Mouse (Mus musculus) E14TG2a.4 (cell line): ENCODE measurements around the gene Inca1.

ENCODE experiments used
- H3K27me3 ChIP-seq: 2 replicates; pipeline ENCODE4 v1.6.1; 2014; ENCODE audit warnings: low read length, control low read depth; ENCODE audit not compliant: insufficient read depth
- H3K36me3 ChIP-seq: 2 replicates; pipeline ENCODE4 v1.6.1; 2014; ENCODE audit warnings: low read length, control low read depth; ENCODE audit not compliant: insufficient read depth
- H3K4me1 ChIP-seq: replicated peaks from 2 replicates; pipeline ENCODE4 v1.6.1; 2014; ENCODE audit warnings: low read depth, low read length, control low read depth
- H3K4me3 ChIP-seq: replicated peaks from 2 replicates; pipeline ENCODE4 v1.5.1; 2014; ENCODE audit warnings: mild to moderate bottlenecking, low read length
- H3K9me3 ChIP-seq: 2 replicates; pipeline ENCODE4 v1.6.1; 2014; ENCODE audit warnings: low read length, control low read depth
- CTCF ChIP-seq: conservative IDR thresholded peaks from 2 replicates; pipeline ENCODE4 v1.5.1; 2014; ENCODE audit warnings: low read length
- NANOG ChIP-seq: IDR thresholded peaks from 2 replicates; pipeline ENCODE4 v1.6.1; 2014; ENCODE audit warnings: borderline replicate concordance, low read length, mixed read lengths
- POU5F1 ChIP-seq: IDR thresholded peaks from 2 replicates; pipeline ENCODE4 v1.6.1; 2014; ENCODE audit warnings: low read length, borderline replicate concordance

The Inca1 gene

DNA sequence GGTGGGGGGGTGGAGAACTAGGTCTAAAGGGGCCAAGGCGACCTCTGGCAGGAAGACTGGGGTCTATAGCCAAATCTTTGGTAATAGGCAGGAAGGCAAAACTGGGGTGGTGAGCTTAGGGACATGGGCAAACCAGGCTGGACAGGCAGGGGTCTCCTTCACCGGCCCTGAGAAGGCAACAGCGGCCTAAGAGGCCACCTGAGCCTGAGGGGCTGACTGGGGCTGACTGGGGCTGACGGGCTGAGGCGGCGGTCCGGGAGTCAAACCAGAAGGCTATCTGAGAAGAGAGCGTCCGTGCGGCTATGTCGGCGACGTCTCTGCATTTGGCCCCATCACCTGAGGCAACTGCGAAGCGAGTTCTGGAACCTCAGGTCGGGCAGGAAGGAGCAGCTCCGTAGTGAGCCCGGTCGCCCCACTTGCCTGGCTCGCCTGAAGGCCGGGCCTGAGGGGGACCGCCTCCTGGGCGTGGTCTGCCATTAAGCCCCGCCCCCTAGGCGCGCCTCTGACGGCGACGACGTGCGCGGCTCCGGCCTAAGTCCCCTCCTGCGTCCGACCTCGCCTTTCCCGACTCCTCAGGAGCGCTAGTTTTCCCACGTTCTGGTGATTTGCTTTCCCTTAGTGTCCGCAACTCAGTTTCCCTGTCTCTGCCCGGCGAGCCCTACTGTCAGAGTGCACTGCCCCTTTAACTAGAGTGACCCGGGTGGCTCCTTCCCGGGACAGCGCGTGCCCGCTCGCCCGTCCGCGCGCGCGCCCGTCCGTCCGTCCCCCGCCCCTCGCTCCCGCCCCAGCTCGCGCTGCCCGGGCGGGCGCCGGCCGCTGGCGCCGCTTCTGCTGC lies at the start of gene Inca1, which contains the start of gene Kif1c:
Gene Inca1 (minus strand): TSS at position 434 of the 835 bp plus-strand sequence.
Gene Kif1c (plus strand): TSS at position 827 of the 835 bp plus-strand sequence.
- peaks cover 40% of the 10 kb centered on the region for H3K4me1 ChIP-seq
- H3K9me3 ChIP-seq: no peaks in the 10 kb centered on the region
- peaks cover 27% of the 10 kb centered on the region for H3K36me3 ChIP-seq
- no peaks in the 10 kb centered on the region for H3K27me3 ChIP-seq
- TF ChIP-seq NANOG (no peak), CTCF (no peak), POU5F1 (no peak)
- peak within 1 kb of the TSS; percentile 92 for H3K4me3 ChIP-seq

DNA sequence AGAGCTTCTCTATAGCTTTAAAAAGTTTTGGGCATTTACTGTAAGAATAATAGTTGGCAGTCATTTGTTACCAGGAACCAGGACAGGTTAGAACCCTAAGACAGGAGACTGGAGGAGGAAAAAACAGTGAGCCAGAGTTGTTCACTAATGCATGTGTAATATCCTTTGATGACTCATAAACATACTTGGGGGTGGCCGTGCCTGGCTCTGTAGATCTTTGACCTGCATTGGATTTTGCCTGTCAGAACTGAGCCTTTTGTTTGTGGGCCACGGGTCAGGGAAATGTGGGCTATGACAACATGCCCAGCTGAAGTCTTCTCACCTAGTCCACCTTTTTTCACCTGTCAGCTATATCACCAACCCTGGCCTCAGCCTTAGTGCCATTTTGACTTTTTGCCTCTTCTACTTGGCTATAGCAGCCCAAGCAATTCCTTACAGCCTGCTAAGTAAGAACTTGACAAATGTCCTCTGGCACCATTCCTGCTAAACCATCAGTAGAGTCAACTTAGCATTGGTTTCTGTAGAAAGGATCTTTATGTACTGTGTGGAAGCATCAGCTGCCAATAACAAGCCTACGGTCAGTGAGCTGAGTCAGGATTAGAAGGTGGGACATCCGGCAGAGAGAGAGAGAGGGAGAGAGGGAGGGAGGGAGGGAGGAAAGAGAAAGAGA lies 48.1 kb upstream of the Inca1 start:
- H3K9me3 ChIP-seq: peaks cover 8% of the 10 kb centered on the region
- no peaks in the 10 kb centered on the region for H3K36me3 ChIP-seq
- no peak overlapping the region for H3K4me3 ChIP-seq
- peaks cover 12% of the 10 kb centered on the region for H3K4me1 ChIP-seq
- no peak for TF ChIP-seq CTCF
- no peak for TF ChIP-seq NANOG
- TF ChIP-seq POU5F1: no peak
- H3K27me3 ChIP-seq: peaks cover 4% of the 10 kb centered on the region; the same call in 1 of the 2 replicates

DNA sequence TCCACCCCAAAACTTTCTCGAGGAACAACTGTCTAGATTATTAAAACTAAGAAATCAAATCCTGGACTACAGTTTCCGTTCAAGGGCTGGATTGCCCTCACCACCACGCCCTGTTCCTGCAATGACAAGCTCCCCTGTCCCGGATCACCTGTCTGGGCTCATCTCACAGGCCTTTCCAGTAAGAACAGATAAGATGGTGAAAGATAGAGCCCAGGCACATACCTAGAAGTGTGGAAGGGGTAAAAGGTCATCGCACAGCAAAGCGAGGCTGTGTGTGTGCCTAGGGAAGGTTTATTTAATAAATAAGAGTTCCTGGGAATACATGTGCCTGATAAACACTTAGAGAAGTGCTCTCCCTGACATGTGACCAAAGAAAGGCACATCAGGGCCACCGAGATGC lies 45.7 kb upstream of the Inca1 start:
- Histone ChIP-seq H3K36me3 (no peaks in the 10 kb centered on the region), H3K27me3 (no peaks in the 10 kb centered on the region), H3K9me3 (peaks cover 8% of the 10 kb centered on the region), H3K4me3 (no peak overlapping the region), H3K4me1 (peaks cover 12% of the 10 kb centered on the region)
- TF ChIP-seq NANOG (no peak), POU5F1 (no peak), CTCF (no peak)

DNA sequence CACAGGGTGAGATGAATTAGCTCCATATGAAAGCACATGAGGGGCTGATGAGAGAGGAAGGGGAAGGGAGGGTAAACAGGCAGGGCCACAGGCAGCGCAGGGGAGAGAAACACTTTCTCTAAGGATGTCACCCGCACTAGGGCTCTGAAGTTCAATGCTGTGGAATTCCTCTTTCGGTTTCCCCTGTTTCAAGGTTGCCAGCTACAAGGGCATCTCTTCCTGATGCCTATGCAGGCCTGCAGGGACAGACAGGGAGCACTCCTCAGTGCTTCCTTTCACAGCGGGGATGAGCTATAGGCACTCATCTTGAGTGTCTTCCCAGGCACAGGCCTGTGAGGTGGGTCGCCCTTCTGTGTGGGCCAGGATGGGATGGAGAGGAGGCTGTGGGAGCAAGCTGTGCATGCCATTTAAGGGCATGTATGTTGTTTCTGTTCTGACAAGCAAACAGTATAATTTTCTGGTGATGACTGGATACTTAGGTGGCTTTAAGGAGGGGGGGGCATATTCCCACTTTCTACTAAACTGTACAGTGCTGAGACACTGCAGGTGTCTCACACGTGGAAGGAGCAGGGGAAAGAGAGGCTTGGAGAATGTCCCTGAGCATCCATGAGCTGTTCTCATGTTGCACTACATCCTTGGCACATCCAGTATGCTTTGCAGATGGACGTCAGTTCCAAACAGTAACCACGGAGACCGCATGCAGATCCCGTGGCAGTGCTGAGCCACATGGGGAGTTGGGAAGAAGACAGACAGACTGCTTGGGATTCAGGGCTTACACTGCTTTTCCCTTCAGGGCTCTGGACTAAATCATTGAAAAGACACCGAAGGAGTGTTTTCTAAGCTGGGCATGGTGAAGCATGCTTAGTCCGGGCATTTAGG lies 42.9 kb upstream of the Inca1 start:
- Histone ChIP-seq H3K36me3 (no peaks in the 10 kb centered on the region), H3K4me1 (peaks cover 18% of the 10 kb centered on the region), H3K9me3 (no peaks in the 10 kb centered on the region), H3K4me3 (no peak overlapping the region), H3K27me3 (peaks cover 7% of the 10 kb centered on the region; the same call in 1 of the 2 replicates)
- TF ChIP-seq CTCF (no peak), NANOG (no peak)

DNA sequence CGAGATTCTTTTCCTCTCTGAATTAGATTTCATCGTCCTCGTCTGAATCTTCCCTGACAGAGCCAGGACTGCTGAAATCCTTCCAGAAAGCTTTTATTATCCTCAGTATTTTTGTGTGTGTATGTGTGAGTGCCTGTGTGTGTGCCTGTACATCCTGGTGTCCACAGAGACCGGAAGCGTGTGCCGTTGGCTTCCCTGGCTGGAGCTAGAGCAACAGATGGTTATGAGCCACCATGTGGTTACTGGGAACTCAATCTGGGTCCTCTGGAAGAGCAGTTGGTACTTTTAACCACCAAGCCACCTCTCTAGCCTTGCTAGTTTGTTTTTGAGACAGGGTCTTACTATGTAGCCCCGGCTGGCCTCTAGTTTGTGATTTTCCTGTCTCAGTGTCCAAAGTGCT lies 42.2 kb upstream of the Inca1 start:
- no peak overlapping the region for H3K4me3 ChIP-seq
- H3K36me3 ChIP-seq: no peaks in the 10 kb centered on the region
- H3K4me1 ChIP-seq: peaks cover 18% of the 10 kb centered on the region
- H3K9me3 ChIP-seq: no peaks in the 10 kb centered on the region
- H3K27me3 ChIP-seq: peaks cover 7% of the 10 kb centered on the region; the same call in 1 of the 2 replicates
- TF ChIP-seq NANOG (no peak), CTCF (no peak), POU5F1 (no peak)

DNA sequence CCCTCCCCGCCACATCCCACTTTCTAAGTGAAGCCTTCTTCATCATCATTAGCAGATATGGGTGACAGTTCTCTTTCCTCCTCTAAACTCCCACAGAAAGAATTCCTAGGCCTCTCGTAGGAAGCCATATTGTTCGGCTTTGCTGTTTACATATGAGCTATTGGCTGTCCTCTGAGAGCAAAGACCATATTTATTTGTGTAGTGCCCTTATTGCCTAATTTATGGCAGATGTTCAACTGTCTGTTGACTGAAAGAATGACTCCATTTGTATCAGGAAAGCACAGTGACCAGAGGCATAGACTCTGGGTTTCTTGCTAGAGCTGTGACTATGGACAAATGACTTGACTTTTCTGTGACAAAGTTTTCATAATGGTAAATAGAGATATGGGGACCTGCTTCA lies 41.6 kb upstream of the Inca1 start:
- Histone ChIP-seq H3K27me3 (peaks cover 7% of the 10 kb centered on the region; the same call in 1 of the 2 replicates), H3K4me3 (no peak overlapping the region), H3K36me3 (no peaks in the 10 kb centered on the region), H3K4me1 (peaks cover 18% of the 10 kb centered on the region), H3K9me3 (no peaks in the 10 kb centered on the region)
- TF ChIP-seq POU5F1 (no peak), CTCF (no peak), NANOG (no peak)

DNA sequence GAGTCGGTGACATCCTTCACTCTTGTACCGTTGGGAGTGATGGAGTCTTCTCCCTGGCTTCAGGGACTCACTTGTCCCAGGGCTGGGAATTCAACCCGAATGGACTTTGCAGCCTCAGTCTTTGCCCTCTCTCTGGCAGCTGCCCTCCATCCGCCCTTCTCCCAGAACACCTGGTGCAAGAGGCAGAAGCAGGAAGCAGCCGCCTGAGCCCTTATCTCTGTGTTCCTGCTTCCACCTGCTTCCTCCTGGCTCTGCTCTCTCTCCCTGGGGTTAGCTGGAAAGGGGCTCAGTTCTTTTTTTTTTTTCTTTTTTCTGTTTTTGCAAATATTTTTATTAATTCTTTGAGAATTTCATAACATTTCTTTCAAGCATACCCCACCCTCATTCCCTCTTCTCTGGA lies 37.8 kb upstream of the Inca1 start:
- TF ChIP-seq NANOG: no peak
- TF ChIP-seq POU5F1: no peak
- TF ChIP-seq CTCF: no peak
- Histone ChIP-seq H3K4me1 (peaks cover 6% of the 10 kb centered on the region; the same call in 1 of the 2 replicates), H3K36me3 (no peaks in the 10 kb centered on the region)

DNA sequence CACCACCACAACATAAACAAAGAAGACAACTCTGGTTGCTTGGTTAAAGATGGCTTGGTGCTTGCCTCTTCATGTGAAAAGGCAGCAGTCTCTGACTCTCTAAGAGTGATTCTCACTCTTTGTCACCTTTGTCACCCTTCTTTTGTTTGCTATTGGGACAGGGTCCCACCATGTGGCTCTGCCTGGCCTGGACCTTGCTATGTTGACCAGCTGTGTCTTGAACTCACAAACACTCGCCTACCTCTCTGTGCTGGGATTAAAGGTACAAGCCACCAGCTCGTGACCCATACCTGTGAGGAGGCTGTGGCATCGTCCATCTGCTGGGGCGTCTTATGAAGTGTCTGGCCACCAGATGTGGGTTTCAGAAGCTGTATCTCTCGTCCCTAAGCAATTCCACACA lies 33.3 kb upstream of the Inca1 start:
- H3K9me3 ChIP-seq: no peaks in the 10 kb centered on the region
- TF ChIP-seq NANOG (no peak), POU5F1 (no peak), CTCF (no peak)

More for the DNA sequence above, 37.8 kb upstream of the Inca1 start:
- H3K27me3 ChIP-seq: peaks cover 10% of the 10 kb centered on the region; the same call in 1 of the 2 replicates
- no peak overlapping the region for H3K4me3 ChIP-seq
- no peaks in the 10 kb centered on the region for H3K9me3 ChIP-seq

More for the DNA sequence above, 33.3 kb upstream of the Inca1 start:
- Histone ChIP-seq H3K27me3 (peaks cover 3% of the 10 kb centered on the region; the same call in 1 of the 2 replicates), H3K4me1 (peaks cover 3% of the 10 kb centered on the region; the same call in 1 of the 2 replicates), H3K4me3 (no peak overlapping the region), H3K36me3 (peaks cover 4% of the 10 kb centered on the region; the same call in 1 of the 2 replicates)
